Mouse (Mus musculus) hindbrain, embryonic 13.5 days (tissue): ENCODE data around the gene Bmp6. TPM values are rescaled to one million over a fixed set of nuclear protein-coding genes. Genes with fewer than 3 reads are reported as not detected.

Source experiments
- ATAC-seq: fragments of 200-750 bp; cut with Nextera tagmentation; 2 replicates; pipeline ENCODE4 v1.8.0; 2017; ENCODE audit warnings: moderate TSS enrichment; ENCODE audit not compliant: low FRiP score
- H3K27ac ChIP-seq: fragments of 300-500 bp; sonication (generic); 2 replicates; pipeline ENCODE4 v1.5.1; 2015; ENCODE audit warnings: inconsistent platforms, mild to moderate bottlenecking, moderate library complexity
- H3K27me3 ChIP-seq: fragments of 300-500 bp; sonication (generic); 2 replicates; pipeline ENCODE4 v1.6.1; 2015; ENCODE audit warnings: mild to moderate bottlenecking, inconsistent platforms
- H3K36me3 ChIP-seq: fragments of 300-500 bp; sonication (generic); 2 replicates; pipeline ENCODE4 v1.6.1; 2015; ENCODE audit warnings: mild to moderate bottlenecking, inconsistent platforms
- H3K4me1 ChIP-seq: fragments of 300-500 bp; sonication (generic); replicated peaks from 2 replicates; pipeline ENCODE4 v1.6.1; 2015; ENCODE audit warnings: inconsistent platforms
- H3K4me2 ChIP-seq: fragments of 300-500 bp; sonication (generic); 2 replicates; pipeline ENCODE4 v1.6.1; 2015; ENCODE audit warnings: inconsistent platforms, mild to moderate bottlenecking, moderate library complexity
- H3K4me3 ChIP-seq: fragments of 300-500 bp; sonication (generic); 2 replicates; pipeline ENCODE4 v1.5.1; 2015; ENCODE audit warnings: mild to moderate bottlenecking, inconsistent platforms
- H3K9ac ChIP-seq: fragments of 300-500 bp; sonication (generic); 2 replicates; pipeline ENCODE4 v1.6.1; 2015; ENCODE audit warnings: mild to moderate bottlenecking, inconsistent platforms
- H3K9me3 ChIP-seq: fragments of 300-500 bp; sonication (generic); 2 replicates; pipeline ENCODE4 v1.6.1; 2016; ENCODE audit warnings: inconsistent platforms
- WGBS: fragments of 180-500 bp; shearing (Covaris S2); methylation state at CpG from one replicate; pipeline ENCODE4 v1.1.7; 2015; 5-methylcytosine and 5-hydroxymethylcytosine counted together
- polyA plus RNA-seq: library from polyadenylated mRNA; unstranded; fragments of >200 nt; fragmentation: Nextera tagmentation; extraction: Ambion mirVana; gene quantifications from 2 replicates; pipeline ENCODE4 v1.2.1, GENCODE M21; 2015

Bmp6 gene
- polyA plus RNA-seq, 1 experiment from 2014 or later, result 3.1 TPM

DNA sequence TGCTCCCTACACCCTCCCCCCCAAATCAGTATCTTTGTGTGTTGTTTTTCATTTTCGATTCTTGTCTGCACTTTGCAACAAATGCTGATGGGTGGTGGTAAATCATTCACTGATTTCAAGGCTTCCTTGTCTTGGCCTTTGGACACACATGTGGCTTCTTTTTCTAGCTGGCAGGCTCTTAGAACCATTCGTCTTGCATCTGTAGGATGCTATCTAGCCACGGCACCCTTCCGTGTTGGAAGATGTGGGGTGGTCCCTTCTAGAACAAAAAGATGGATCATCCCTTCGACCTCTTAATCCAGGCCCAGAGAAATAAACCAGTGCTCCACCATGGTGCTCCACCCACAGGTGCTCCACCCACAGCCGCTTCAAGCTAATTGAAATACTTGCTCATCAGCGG, 19.0 kb downstream of the Bmp6 start:
- H3K9me3 ChIP-seq, result no peaks in the 10 kb centered on the region
- H3K27me3 ChIP-seq, result no peaks in the 10 kb centered on the region
- H3K27ac ChIP-seq, result no peak overlapping the region
- no peak overlapping the region for H3K9ac ChIP-seq
- H3K4me1 ChIP-seq, result no peaks in the 10 kb centered on the region
- no peaks in the 10 kb centered on the region for H3K36me3 ChIP-seq
- H3K4me2 ChIP-seq, result no peak overlapping the region
- no peak for ATAC-seq
- no peak overlapping the region for H3K4me3 ChIP-seq
- 89% methylated on average over 7 of the region's 7 CpGs for WGBS

- H3K4me3 ChIP-seq, result no peak overlapping the region
- no peak overlapping the region for H3K4me2 ChIP-seq
- WGBS, result 90% methylated on average over 5 of the region's 5 CpGs
- no peaks in the 10 kb centered on the region for H3K9me3 ChIP-seq
- H3K4me1 ChIP-seq, result no peaks in the 10 kb centered on the region
- no peak overlapping the region for H3K9ac ChIP-seq
- H3K27ac ChIP-seq, result no peak overlapping the region
- ATAC-seq, result no peak
- H3K36me3 ChIP-seq, result no peaks in the 10 kb centered on the region
- H3K27me3 ChIP-seq, result no peaks in the 10 kb centered on the region
Measured at GRCm38 (mm10) chr13:38369624-38370023, 24.7 kb downstream of the Bmp6 start.

- no peaks in the 10 kb centered on the region for H3K4me1 ChIP-seq
- no peak overlapping the region for H3K27ac ChIP-seq
- no peaks in the 10 kb centered on the region for H3K27me3 ChIP-seq
- H3K9me3 ChIP-seq, result no peaks in the 10 kb centered on the region
- no peak overlapping the region for H3K4me2 ChIP-seq
- WGBS, result 81% methylated on average over 6 of the region's 6 CpGs
- H3K4me3 ChIP-seq, result no peak overlapping the region
- no peaks in the 10 kb centered on the region for H3K36me3 ChIP-seq
- no peak for ATAC-seq
- no peak overlapping the region for H3K9ac ChIP-seq
Measured at GRCm38 (mm10) chr13:38376071-38376470, 31.2 kb downstream of the Bmp6 start.

- H3K9ac ChIP-seq, result no peak overlapping the region
- no peak overlapping the region for H3K4me2 ChIP-seq
- no peaks in the 10 kb centered on the region for H3K9me3 ChIP-seq
- no peak overlapping the region for H3K4me3 ChIP-seq
- WGBS, result 87% methylated on average over 9 of the region's 9 CpGs
- no peaks in the 10 kb centered on the region for H3K4me1 ChIP-seq
- no peak for ATAC-seq
- no peaks in the 10 kb centered on the region for H3K27me3 ChIP-seq
- no peaks in the 10 kb centered on the region for H3K36me3 ChIP-seq
- no peak overlapping the region for H3K27ac ChIP-seq
Measured at GRCm38 (mm10) chr13:38377355-38377754, 32.4 kb downstream of the Bmp6 start.

DNA sequence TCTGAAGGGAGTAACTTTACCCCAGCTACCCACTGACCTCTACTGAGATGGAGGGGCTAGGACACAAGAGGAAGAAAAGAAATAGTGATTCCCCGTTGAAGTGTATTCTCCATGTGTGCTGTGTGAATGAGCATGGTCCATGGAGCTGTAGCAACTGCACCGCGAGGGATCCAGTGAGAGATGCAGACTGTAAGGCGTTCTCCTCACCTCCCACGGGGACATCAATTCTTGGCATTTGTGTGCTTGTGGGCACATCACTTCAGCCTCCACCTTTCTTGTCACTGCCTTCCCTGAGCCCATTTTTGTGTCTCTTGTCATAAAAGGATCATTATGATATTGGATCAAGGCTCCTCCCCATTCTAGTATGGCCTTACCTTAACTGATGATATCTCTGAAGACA, 34.9 kb downstream of the Bmp6 start:
- ATAC-seq, result no peak

DNA sequence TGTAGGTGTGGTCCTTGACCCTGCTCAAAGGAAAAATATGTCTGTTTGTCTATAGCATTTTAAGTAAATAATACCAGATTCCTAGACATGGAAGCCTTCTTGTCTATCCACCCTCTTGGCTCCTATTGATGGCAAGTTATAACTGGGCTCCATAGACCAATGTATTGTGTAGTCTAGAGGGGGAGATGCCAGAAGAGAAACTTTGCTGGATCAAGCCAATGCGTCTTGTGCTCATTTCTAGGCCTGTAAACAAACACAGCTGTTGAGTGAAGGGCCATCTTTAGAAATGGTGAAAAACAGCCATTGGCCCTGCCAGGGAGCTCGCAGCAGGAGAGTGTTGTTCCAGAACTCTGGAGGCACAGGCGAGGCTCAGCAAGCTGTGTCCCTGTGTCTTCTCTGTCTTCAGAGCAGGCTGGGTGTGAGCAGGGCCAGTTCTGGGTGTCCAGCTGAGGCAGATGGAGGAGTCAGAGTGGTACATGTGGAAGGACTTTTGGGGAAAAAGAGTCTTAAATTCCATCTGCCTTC, 41.2 kb downstream of the Bmp6 start:
- H3K4me3 ChIP-seq, result no peak overlapping the region

More for the DNA sequence above, 34.9 kb downstream of the Bmp6 start:
- Histone ChIP-seq H3K9ac (no peak overlapping the region), H3K4me1 (no peaks in the 10 kb centered on the region), H3K9me3 (no peaks in the 10 kb centered on the region), H3K27ac (no peak overlapping the region), H3K4me3 (no peak overlapping the region), H3K27me3 (no peaks in the 10 kb centered on the region), H3K36me3 (no peaks in the 10 kb centered on the region), H3K4me2 (no peak overlapping the region)
- whole genome bisulfite sequencing, result 90% methylated on average over 5 of the region's 5 CpGs

GRCm38 (mm10) chr13:38387453-38388040, 42.6 kb downstream of the Bmp6 start:
- no peaks in the 10 kb centered on the region for H3K9me3 ChIP-seq
- H3K4me3 ChIP-seq, result no peak overlapping the region
- H3K9ac ChIP-seq, result no peak overlapping the region
- H3K36me3 ChIP-seq, result no peaks in the 10 kb centered on the region
- no peaks in the 10 kb centered on the region for H3K4me1 ChIP-seq
- ATAC-seq, result no peak
- no peaks in the 10 kb centered on the region for H3K27me3 ChIP-seq
- 90% methylated on average over 4 of the region's 4 CpGs for WGBS
- no peak overlapping the region for H3K27ac ChIP-seq
- H3K4me2 ChIP-seq, result no peak overlapping the region

More for the DNA sequence above, 41.2 kb downstream of the Bmp6 start:
- Histone ChIP-seq H3K9ac (no peak overlapping the region), H3K4me2 (no peak overlapping the region), H3K4me1 (no peaks in the 10 kb centered on the region), H3K9me3 (no peaks in the 10 kb centered on the region), H3K27me3 (no peaks in the 10 kb centered on the region), H3K27ac (no peak overlapping the region), H3K36me3 (no peaks in the 10 kb centered on the region)
- no peak for ATAC-seq
- WGBS, result 76% methylated on average over 3 of the region's 3 CpGs

GRCm38 (mm10) chr13:38393444-38393843, 48.5 kb downstream of the Bmp6 start:
- H3K4me2 ChIP-seq, result no peak overlapping the region
- H3K9me3 ChIP-seq, result no peaks in the 10 kb centered on the region
- H3K4me1 ChIP-seq, result no peaks in the 10 kb centered on the region
- 92% methylated on average over 5 of the region's 5 CpGs for WGBS
- no peak for ATAC-seq
- H3K27ac ChIP-seq, result no peak overlapping the region
- H3K27me3 ChIP-seq, result no peaks in the 10 kb centered on the region
- no peak overlapping the region for H3K9ac ChIP-seq
- H3K4me3 ChIP-seq, result no peak overlapping the region
- no peaks in the 10 kb centered on the region for H3K36me3 ChIP-seq

DNA sequence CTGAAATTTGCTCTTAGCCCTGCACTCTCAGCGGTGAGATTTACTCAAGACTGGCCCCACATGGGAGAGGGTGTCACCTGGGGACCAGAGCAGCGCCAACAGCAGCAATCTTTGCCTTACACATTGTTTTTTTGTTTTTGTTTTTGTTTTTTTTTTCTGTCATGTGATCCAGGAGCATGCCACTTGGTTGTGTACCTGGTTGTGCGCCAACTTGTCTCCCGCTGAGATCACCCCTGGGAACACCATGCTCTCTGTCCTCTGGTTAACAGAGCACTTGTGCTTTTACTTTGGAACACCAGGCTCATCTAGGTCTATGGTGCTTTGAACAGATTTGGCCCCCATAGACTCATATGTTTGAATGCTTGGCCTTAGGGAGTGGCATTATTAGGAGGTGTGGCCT, 50.1 kb downstream of the Bmp6 start:
- Histone ChIP-seq H3K4me2 (no peak overlapping the region), H3K27ac (no peak overlapping the region), H3K4me1 (no peaks in the 10 kb centered on the region), H3K9ac (no peak overlapping the region), H3K9me3 (no peaks in the 10 kb centered on the region), H3K36me3 (no peaks in the 10 kb centered on the region), H3K27me3 (no peaks in the 10 kb centered on the region), H3K4me3 (no peak overlapping the region)
- ATAC-seq, result no peak
- 95% methylated on average over 4 of the region's 4 CpGs for WGBS

- Histone ChIP-seq H3K27me3 (no peaks in the 10 kb centered on the region), H3K4me1 (no peaks in the 10 kb centered on the region), H3K36me3 (no peaks in the 10 kb centered on the region), H3K9ac (no peak overlapping the region), H3K4me2 (no peak overlapping the region), H3K27ac (no peak overlapping the region), H3K9me3 (no peaks in the 10 kb centered on the region), H3K4me3 (no peak overlapping the region)
- 81% methylated on average over 7 of the region's 7 CpGs for WGBS
- ATAC-seq, result no peak
Measured at GRCm38 (mm10) chr13:38397007-38397545, 52.2 kb downstream of the Bmp6 start.

- Histone ChIP-seq H3K9me3 (no peaks in the 10 kb centered on the region), H3K4me2 (no peak overlapping the region), H3K27me3 (no peaks in the 10 kb centered on the region), H3K4me1 (no peaks in the 10 kb centered on the region), H3K27ac (no peak overlapping the region), H3K36me3 (no peaks in the 10 kb centered on the region), H3K4me3 (no peak overlapping the region), H3K9ac (no peak overlapping the region)
- 90% methylated on average over 6 of the region's 6 CpGs for WGBS
- no peak for ATAC-seq
Measured at GRCm38 (mm10) chr13:38398658-38399057, 53.8 kb downstream of the Bmp6 start.

- H3K36me3 ChIP-seq, result no peaks in the 10 kb centered on the region
- no peaks in the 10 kb centered on the region for H3K27me3 ChIP-seq
- H3K9me3 ChIP-seq, result no peaks in the 10 kb centered on the region
- H3K9ac ChIP-seq, result no peak overlapping the region
- no peak overlapping the region for H3K4me3 ChIP-seq
- 90% methylated on average over 8 of the region's 8 CpGs for WGBS
- H3K4me1 ChIP-seq, result no peaks in the 10 kb centered on the region
- H3K27ac ChIP-seq, result no peak overlapping the region
- ATAC-seq, result no peak
- no peak overlapping the region for H3K4me2 ChIP-seq
Measured at GRCm38 (mm10) chr13:38400662-38401061, 55.8 kb downstream of the Bmp6 start.

- peaks cover 4% of the 10 kb centered on the region; the same call in 1 of the 2 replicates for H3K4me1 ChIP-seq
- no peaks in the 10 kb centered on the region for H3K27me3 ChIP-seq
- H3K36me3 ChIP-seq, result no peaks in the 10 kb centered on the region
- H3K4me2 ChIP-seq, result no peak overlapping the region
- no peak overlapping the region for H3K4me3 ChIP-seq
- WGBS, result 80% methylated on average over 6 of the region's 6 CpGs
- ATAC-seq, result no peak
- H3K9ac ChIP-seq, result no peak overlapping the region
- no peak overlapping the region for H3K27ac ChIP-seq
- H3K9me3 ChIP-seq, result no peaks in the 10 kb centered on the region
Measured at GRCm38 (mm10) chr13:38407611-38408315, 62.9 kb downstream of the Bmp6 start.
